Mouse (Mus musculus) forebrain, embryonic 14.5 days (tissue): Measurements from ENCODE around the gene Rbck1. TPM values are rescaled to one million over a fixed set of nuclear protein-coding genes. Genes with fewer than 3 reads are reported as not detected.

Experiments
- polyA plus RNA-seq: library from polyadenylated mRNA; unstranded; fragments of >200 nt; fragmentation: Nextera tagmentation; extraction: Ambion mirVana; gene quantifications from 2 replicates; pipeline ENCODE4 v1.2.1, GENCODE M21; 2014

The Rbck1 gene
- polyA plus RNA-seq, 1 experiment from 2014 or later, result 80.7 TPM

Other genes starting within 250 kb of the Rbck1 start
- gene Srxn1, start 227.1 kb downstream of the Rbck1 start, polyA plus RNA-seq, result 11.8 and 12.0 TPM in 2 replicates
- gene Tcf15, start 189.1 kb downstream of the Rbck1 start, polyA plus RNA-seq, result 1.1 and 1.7 TPM in 2 replicates
- gene Csnk2a1, start 105.8 kb downstream of the Rbck1 start, polyA plus RNA-seq, result 162 and 168 TPM in 2 replicates
- 18.4 and 20.2 TPM in 2 replicates for gene Tbc1d20, start 38.8 kb downstream of the Rbck1 start, polyA plus RNA-seq
- 0.24 and 0.79 TPM in 2 replicates for gene Trib3, start 11.4 kb upstream of the Rbck1 start, polyA plus RNA-seq
- gene Nrsn2, start 44.0 kb upstream of the Rbck1 start, polyA plus RNA-seq, result 18.9 and 21.8 TPM in 2 replicates
- gene Sox12, start 65.4 kb upstream of the Rbck1 start, polyA plus RNA-seq, result 18.2 and 21.8 TPM in 2 replicates
- gene Zcchc3, start 82.4 kb upstream of the Rbck1 start, polyA plus RNA-seq, result 17.3 and 18.2 TPM in 2 replicates
- 2.3 and 2.8 TPM in 2 replicates for gene 6820408C15Rik, start 82.9 kb upstream of the Rbck1 start, polyA plus RNA-seq
- not detected in 2 replicates for gene Defb23, start 132.0 kb upstream of the Rbck1 start, polyA plus RNA-seq
- gene Defb20, start 144.4 kb upstream of the Rbck1 start, polyA plus RNA-seq, result not detected in 2 replicates
- gene Defb22, start 157.5 kb upstream of the Rbck1 start, polyA plus RNA-seq, result not detected in 2 replicates
- gene Defb26, start 179.0 kb upstream of the Rbck1 start, polyA plus RNA-seq, result not detected in 2 replicates
- gene Defb28, start 185.6 kb upstream of the Rbck1 start, polyA plus RNA-seq, result not detected in 2 replicates
- not detected in 2 replicates for gene Defb29, start 207.4 kb upstream of the Rbck1 start, polyA plus RNA-seq
- not detected in 2 replicates for gene Gm17416, start 236.7 kb upstream of the Rbck1 start, polyA plus RNA-seq
- not detected in 2 replicates for gene Defb21, start 240.1 kb upstream of the Rbck1 start, polyA plus RNA-seq
- gene Defb19, start 247.7 kb upstream of the Rbck1 start, polyA plus RNA-seq, result not detected in 2 replicates